Mouse (Mus musculus): ENCODE results near the gene Amy1. TPM values are rescaled to one million over a fixed set of nuclear protein-coding genes. Genes with fewer than 3 reads are reported as not detected.
"Not testable (repeated sequence)": the region's sequence is repeated elsewhere in the genome, so short reads cannot be mapped to it uniquely, and the experiment has no call there.

The Amy1 gene
- polyA plus RNA-seq, 1 experiment from 2014 or later, result 4.1 TPM

- ATAC-seq (replicated peaks; ENCODE audit: low FRiP score), result peak; percentile 67; the same call in 1 of the 2 replicates
- H3K9me3 ChIP-seq (ENCODE audit: control insufficient read depth, low read length), result no peaks in the 10 kb centered on the region
- no peaks in the 10 kb centered on the region for H3K4me1 ChIP-seq (replicated peaks; ENCODE audit: control insufficient read depth, insufficient read depth, low read length)
- H3K36me3 ChIP-seq (ENCODE audit: control insufficient read depth, insufficient read depth, low read length), result no peaks in the 10 kb centered on the region
- DNase-seq (ENCODE audit: low spot score), result no peak
- no peak overlapping the region for H3K27ac ChIP-seq (ENCODE audit: low read depth, low read length)
- no peak overlapping the region for H3K4me2 ChIP-seq
- no peak overlapping the region for H3K9ac ChIP-seq (ENCODE audit: low read depth, low read length)
- no peaks in the 10 kb centered on the region for H3K27me3 ChIP-seq (replicated peaks; ENCODE audit: control insufficient read depth, insufficient read depth, low read length)
- WGBS, result 73% methylated on average over 4 of the region's 4 CpGs
- no peak overlapping the region for H3K4me3 ChIP-seq (ENCODE audit: low read depth, low read length)
Observed at GRCm38 (mm10) chr3:113574578-113574977, 31.9 kb downstream of the Amy1 start.

GRCm38 (mm10) chr3:113574138-113574537 lies 32.4 kb downstream of the Amy1 start:
- DNase-seq (ENCODE audit: low spot score) (no peak), ATAC-seq (replicated peaks; ENCODE audit: low FRiP score) (no peak; the same call in 1 of the 2 replicates)
- H3K27me3 ChIP-seq (replicated peaks; ENCODE audit: control insufficient read depth, insufficient read depth, low read length), result no peaks in the 10 kb centered on the region
- H3K27ac ChIP-seq (ENCODE audit: low read depth, low read length), result no peak overlapping the region
- no peak overlapping the region for H3K4me3 ChIP-seq (ENCODE audit: low read depth, low read length)
- no peaks in the 10 kb centered on the region for H3K9me3 ChIP-seq (ENCODE audit: control insufficient read depth, low read length)
- H3K36me3 ChIP-seq (ENCODE audit: control insufficient read depth, insufficient read depth, low read length), result no peaks in the 10 kb centered on the region
- H3K4me2 ChIP-seq, result no peak overlapping the region
- 60% methylated on average over 2 of the region's 2 CpGs for WGBS
- H3K9ac ChIP-seq (ENCODE audit: low read depth, low read length), result no peak overlapping the region
- H3K4me1 ChIP-seq (replicated peaks; ENCODE audit: control insufficient read depth, insufficient read depth, low read length), result no peaks in the 10 kb centered on the region

GRCm38 (mm10) chr3:113572158-113572557 lies 34.3 kb downstream of the Amy1 start:
- ATAC-seq (replicated peaks; ENCODE audit: low FRiP score), result no peak
- no peak overlapping the region for H3K4me2 ChIP-seq
- WGBS, result 72% methylated on average over 3 of the region's 3 CpGs
- no peak for DNase-seq (ENCODE audit: low spot score)
- no peaks in the 10 kb centered on the region for H3K4me1 ChIP-seq (replicated peaks; ENCODE audit: control insufficient read depth, insufficient read depth, low read length)
- no peak overlapping the region for H3K4me3 ChIP-seq (ENCODE audit: low read depth, low read length)
- H3K27ac ChIP-seq (ENCODE audit: low read depth, low read length), result no peak overlapping the region
- H3K9ac ChIP-seq (ENCODE audit: low read depth, low read length), result no peak overlapping the region
- H3K27me3 ChIP-seq (replicated peaks; ENCODE audit: control insufficient read depth, insufficient read depth, low read length), result no peaks in the 10 kb centered on the region
- no peaks in the 10 kb centered on the region for H3K36me3 ChIP-seq (ENCODE audit: control insufficient read depth, insufficient read depth, low read length)
- H3K9me3 ChIP-seq (ENCODE audit: control insufficient read depth, low read length), result no peaks in the 10 kb centered on the region

GRCm38 (mm10) chr3:113539692-113540091 lies 66.8 kb downstream of the Amy1 start:
- Histone ChIP-seq H3K9me3 (ENCODE audit: control insufficient read depth, low read length) (no peaks in the 10 kb centered on the region), H3K36me3 (ENCODE audit: control insufficient read depth, insufficient read depth, low read length) (no peaks in the 10 kb centered on the region), H3K4me1 (replicated peaks; ENCODE audit: control insufficient read depth, insufficient read depth, low read length) (no peaks in the 10 kb centered on the region), H3K9ac (ENCODE audit: low read depth, low read length) (no peak overlapping the region), H3K4me2 (no peak overlapping the region), H3K4me3 (ENCODE audit: low read depth, low read length) (no peak overlapping the region), H3K27me3 (replicated peaks; ENCODE audit: control insufficient read depth, insufficient read depth, low read length) (no peaks in the 10 kb centered on the region), H3K27ac (ENCODE audit: low read depth, low read length) (no peak overlapping the region)
- DNase-seq (ENCODE audit: low spot score) (no peak), ATAC-seq (replicated peaks; ENCODE audit: low FRiP score) (no peak)

- not testable (repeated sequence) for DNase-seq (ENCODE audit: low spot score); H3K4me3 ChIP-seq (ENCODE audit: low read depth, low read length); H3K27me3 ChIP-seq (replicated peaks; ENCODE audit: control insufficient read depth, insufficient read depth, low read length); ATAC-seq (replicated peaks; ENCODE audit: low FRiP score); H3K4me2 ChIP-seq; H3K27ac ChIP-seq (ENCODE audit: low read depth, low read length); H3K9ac ChIP-seq (ENCODE audit: low read depth, low read length); H3K9me3 ChIP-seq (ENCODE audit: control insufficient read depth, low read length); H3K4me1 ChIP-seq (replicated peaks; ENCODE audit: control insufficient read depth, insufficient read depth, low read length); H3K36me3 ChIP-seq (ENCODE audit: control insufficient read depth, insufficient read depth, low read length)
- WGBS, result 88% methylated on average over 3 of the region's 3 CpGs
Observed at GRCm38 (mm10) chr3:113532328-113532727, 74.2 kb downstream of the Amy1 start, which contains the start of gene Amy2a1. Amy2a1 (minus strand) TSS chr3:113532428.

Other genes starting within 250 kb of the Amy1 start
- not detected in 2 replicates for gene Amy2a1, start 74.3 kb downstream of the Amy1 start, polyA plus RNA-seq (2014; fragmentation: Nextera tagmentation; extraction: Ambion mirVana)
- gene Rnpc3, start 23.4 kb upstream of the Amy1 start, polyA plus RNA-seq (2014; fragmentation: Nextera tagmentation; extraction: Ambion mirVana), result 29.7 and 35.7 TPM in 2 replicates

Data from liver, embryonic 11.5 days (tissue).